25 mouse cellular contexts compared by ENCODE assay signal in the genomic region with DNA sequence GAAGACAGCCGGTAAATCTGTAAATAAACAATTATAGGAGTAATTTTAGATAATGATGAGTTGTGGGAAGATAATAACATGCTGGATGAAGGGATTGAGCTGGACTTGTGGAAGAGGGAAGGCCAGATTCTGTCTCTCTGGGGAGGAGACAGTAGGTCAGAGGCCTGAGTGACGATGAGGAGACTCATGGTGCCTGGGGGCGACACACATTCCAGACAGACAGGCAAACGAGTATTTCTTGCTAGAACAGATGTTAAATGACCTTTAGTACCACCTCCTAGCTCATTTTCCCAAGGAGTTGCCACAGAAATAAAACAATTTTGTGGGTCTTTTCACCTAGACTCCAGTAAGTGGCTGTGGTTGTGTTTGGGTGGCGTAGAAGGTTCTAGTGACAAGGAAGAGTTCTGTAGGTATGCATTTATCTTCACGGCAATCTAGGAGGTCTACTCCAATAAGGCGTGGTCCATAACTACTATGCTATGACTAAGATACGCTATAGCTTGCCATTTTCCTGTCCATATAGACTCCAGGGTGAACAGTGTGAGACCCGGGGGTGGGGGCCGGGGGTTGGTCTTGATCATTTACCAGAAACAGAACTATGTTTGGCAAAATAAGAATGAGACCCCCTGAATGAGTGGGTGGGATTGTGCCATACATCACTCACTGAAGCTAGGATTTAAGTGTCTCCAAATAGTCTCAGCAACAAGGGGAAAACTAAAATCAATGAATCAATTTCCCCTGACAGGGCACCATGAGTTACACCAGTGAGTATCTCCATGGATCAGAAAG.
DNase-seq lines count a peak whose midpoint lies in the region; ATAC-seq lines count a peak whose summit lies in the region.
"Had no signal": no experiment of that assay in that cellular context is flagged by ENCODE, and none has a peak within 500 bp of the region (broad histone marks: within the 10 kb centered on the region; RNA-seq: fewer than 3 reads in every experiment).

No protein-coding gene starts in this region.

- no peaks in the 10 kb centered on the region for H3K36me3 ChIP-seq in midbrain, embryonic 11.5 days (ENCODE audit: control insufficient read depth, insufficient read depth, low read length)
- no peaks in the 10 kb centered on the region for H3K36me3 ChIP-seq in midbrain, embryonic 14.5 days (ENCODE audit: control insufficient read depth, insufficient read depth, low read length)
- H3K36me3 ChIP-seq: embryonic facial prominence, embryonic 12.5 days; forebrain, embryonic 15.5 days; G1E had no signal

- H3K9ac ChIP-seq in midbrain, embryonic 11.5 days (ENCODE audit: low read length) = no peak overlapping the region
- no peak overlapping the region for H3K9ac ChIP-seq in midbrain, embryonic 14.5 days (replicated peaks; ENCODE audit: low read length)
- H3K9ac ChIP-seq: embryonic facial prominence, embryonic 12.5 days; forebrain, embryonic 13.5 days; forebrain, embryonic 15.5 days; forebrain, postnatal 0 days had no signal

- no peak for ATAC-seq in midbrain, embryonic 11.5 days (ENCODE audit: low FRiP score)
- no peak for ATAC-seq in midbrain, embryonic 14.5 days (ENCODE audit: low FRiP score, low TSS enrichment)
- no peak for ATAC-seq in inflammation-experienced regulatory T-cells, adult 6 months
- ATAC-seq: activated CD4-positive, CD25-positive, alpha-beta regulatory T cell, adult 4 months; CD4-positive, CD25-positive, alpha-beta regulatory T cell, adult 4 months; forebrain, embryonic 13.5 days; forebrain, embryonic 15.5 days; forebrain, postnatal 0 days; Patski had no signal

- peak; percentile 79 for DNase-seq in heart, adult 11 months
- no peak for DNase-seq in heart, postnatal 4 days
- DNase-seq in midbrain, embryonic 11.5 days (ENCODE audit: low spot score, missing footprints) = peak; percentile 51
- DNase-seq in midbrain, embryonic 14.5 days = no peak
- peak; percentile 43 for DNase-seq in adipocyte (ENCODE audit: low spot score)
- no peak for DNase-seq in cerebellum, adult 8-10 months
- DNase-seq: adrenal gland, adult 2 months; adrenal gland, postnatal 10 days; adrenal gland, postnatal 25 days; B cell, adult 2 months; cerebellum, adult 11-12 months; cerebellum, adult 2 months; cerebellum, adult 9-11 months; cerebellum, postnatal 25 days; forebrain, postnatal 0 days had no signal

- no peak overlapping the region for H3K4me3 ChIP-seq in midbrain, embryonic 11.5 days (ENCODE audit: low read depth, low read length)
- H3K4me3 ChIP-seq in midbrain, embryonic 14.5 days (replicated peaks; ENCODE audit: low read depth, low read length) = no peak overlapping the region
- H3K4me3 ChIP-seq: embryonic facial prominence, embryonic 10.5 days; embryonic facial prominence, embryonic 12.5 days; forebrain, embryonic 13.5 days; forebrain, embryonic 15.5 days had no signal

- no peak overlapping the region for H3K27ac ChIP-seq in midbrain, embryonic 11.5 days (ENCODE audit: low read depth, low read length)
- H3K27ac ChIP-seq in midbrain, embryonic 14.5 days (replicated peaks; ENCODE audit: low read depth, low read length) = no peak overlapping the region
- H3K27ac ChIP-seq: embryonic facial prominence, embryonic 10.5 days; embryonic facial prominence, embryonic 12.5 days; forebrain, embryonic 13.5 days; forebrain, embryonic 15.5 days had no signal

- no peaks in the 10 kb centered on the region; the same call in 1 of the 2 replicates for H3K4me1 ChIP-seq in midbrain, embryonic 11.5 days (ENCODE audit: control insufficient read depth, insufficient read depth, low read length)
- H3K4me1 ChIP-seq in midbrain, embryonic 14.5 days (ENCODE audit: control insufficient read depth, insufficient read depth, low read length) = no peaks in the 10 kb centered on the region
- H3K4me1 ChIP-seq: forebrain, embryonic 13.5 days had no signal

- no peaks in the 10 kb centered on the region for H3K9me3 ChIP-seq in midbrain, embryonic 11.5 days (ENCODE audit: control insufficient read depth, low read length)
- H3K9me3 ChIP-seq in midbrain, embryonic 14.5 days (ENCODE audit: control insufficient read depth, low read length) = no peaks in the 10 kb centered on the region
- H3K9me3 ChIP-seq: embryonic facial prominence, embryonic 10.5 days; embryonic facial prominence, embryonic 12.5 days; forebrain, embryonic 13.5 days; forebrain, embryonic 15.5 days had no signal

- no peaks in the 10 kb centered on the region for H3K27me3 ChIP-seq in midbrain, embryonic 11.5 days (ENCODE audit: control insufficient read depth, insufficient read depth, low read length)
- H3K27me3 ChIP-seq in midbrain, embryonic 14.5 days (ENCODE audit: control insufficient read depth, insufficient read depth, low read length) = no peaks in the 10 kb centered on the region
- H3K27me3 ChIP-seq: CH12.LX; embryonic facial prominence, embryonic 12.5 days; forebrain, embryonic 13.5 days; forebrain, embryonic 15.5 days; Patski had no signal

- WGBS in midbrain, embryonic 11.5 days = 83% methylated on average over 10 of the region's 10 CpGs
- WGBS in midbrain, embryonic 14.5 days = 89% methylated on average over 10 of the region's 10 CpGs

- no peak overlapping the region for H3K4me2 ChIP-seq in midbrain, embryonic 11.5 days
- no peak overlapping the region for H3K4me2 ChIP-seq in midbrain, embryonic 14.5 days (ENCODE audit: low read length)
- H3K4me2 ChIP-seq: embryonic facial prominence, embryonic 12.5 days; forebrain, embryonic 13.5 days; forebrain, embryonic 15.5 days had no signal

Comparison
In these comparisons a context has a peak if more than half of its experiments do, and no peak if none do; other contexts are left out.
1. DNase-seq: peak in heart, adult 11 months (single experiment), midbrain, embryonic 11.5 days (single experiment) and adipocyte (single experiment); none in heart, postnatal 4 days (single experiment), midbrain, embryonic 14.5 days (single experiment) and cerebellum, adult 8-10 months (single experiment).